Mouse (Mus musculus): Measurements from ENCODE around the gene Pla2g2f. TPM values are rescaled to one million over a fixed set of nuclear protein-coding genes. Genes with fewer than 3 reads are reported as not detected.

The Pla2g2f gene
- total RNA-seq, 1 experiment, result 0.22 TPM

- no peak overlapping the region for H3K9ac ChIP-seq (ENCODE audit: insufficient read depth, low read depth, low read length, poor library complexity, severe bottlenecking)
- H3K4me3 ChIP-seq (ENCODE audit: insufficient read depth in 1 of 2, low read depth in 1 of 2, low read length in 2 of 2, poor library complexity in 1 of 2, severe bottlenecking in 1 of 2), result 0 out of 4 replicates have a peak overlapping the region, but pooled peaks of 1 of the 2 experiments have one; percentile 7
- no peaks in the 10 kb centered on the region for H3K36me3 ChIP-seq (ENCODE audit: control insufficient read depth, insufficient read depth, low read length, poor library complexity, severe bottlenecking)
- in situ Hi-C loops (cut with MboI; ENCODE audit: low sequenced_read_pairs in 2 of 2, unreplicated experiment in 2 of 2), result loop anchor here in 1 of 2 experiments (10.0 kb wide), 1 partner anchor 264 kb away; no protein-coding TSS in a partner anchor
- H3K27ac ChIP-seq (ENCODE audit: insufficient read depth, low read depth, low read length, poor library complexity, severe bottlenecking), result no peak overlapping the region
- TF ChIP-seq MAFK (IDR thresholded peaks at IDR 0.05; ENCODE audit: insufficient read depth, low read depth, low read length) (no peak), HCFC1 (IDR thresholded peaks at IDR 0.05; ENCODE audit: borderline replicate concordance, insufficient read depth, low read length) (no peak), CHD2 (IDR thresholded peaks at IDR 0.05; ENCODE audit: low read depth, low read length) (no peak), ZC3H11A (IDR thresholded peaks at IDR 0.05; ENCODE audit: borderline replicate concordance, low read depth, low read length) (no peak), ZNF384 (IDR thresholded peaks at IDR 0.05; ENCODE audit: low read depth, low read length) (no peak)
- peaks cover 3 to 25% of the 10 kb centered on the region in 2 experiments; a peak in 3 of 4 replicates for H3K4me1 ChIP-seq (ENCODE audit: control insufficient read depth in 2 of 2, insufficient read depth in 2 of 2, low read length in 2 of 2, poor library complexity in 1 of 2)
- no peak for DNase-seq (ENCODE audit: low read depth, low spot score)
- H3K9me3 ChIP-seq (ENCODE audit: control insufficient read depth, insufficient read depth, low read depth, low read length), result no peaks in the 10 kb centered on the region
These were observed 48.8 kb downstream of the Pla2g2f start for GRCm38 (mm10) chr4:138708636-138709035.

GRCm38 (mm10) chr4:138706620-138707019, 50.8 kb downstream of the Pla2g2f start:
- TF ChIP-seq ZNF384 (IDR thresholded peaks at IDR 0.05; ENCODE audit: low read depth, low read length) (no peak), HCFC1 (IDR thresholded peaks at IDR 0.05; ENCODE audit: borderline replicate concordance, insufficient read depth, low read length) (no peak), ZC3H11A (IDR thresholded peaks at IDR 0.05; ENCODE audit: borderline replicate concordance, low read depth, low read length) (no peak)
- Histone ChIP-seq H3K27ac (ENCODE audit: insufficient read depth, low read depth, low read length, poor library complexity, severe bottlenecking) (no peak overlapping the region), H3K36me3 (ENCODE audit: control insufficient read depth, insufficient read depth, low read length, poor library complexity, severe bottlenecking) (no peaks in the 10 kb centered on the region), H3K4me1 (ENCODE audit: control insufficient read depth in 2 of 2, insufficient read depth in 2 of 2, low read length in 2 of 2, poor library complexity in 1 of 2) (peaks cover 3 to 30% of the 10 kb centered on the region in 2 experiments; a peak in 3 of 4 replicates), H3K9ac (ENCODE audit: insufficient read depth, low read depth, low read length, poor library complexity, severe bottlenecking) (peak overlapping the region; percentile 9), H3K9me3 (ENCODE audit: control insufficient read depth, insufficient read depth, low read depth, low read length) (no peaks in the 10 kb centered on the region), H3K4me3 (ENCODE audit: insufficient read depth in 1 of 2, low read depth in 1 of 2, low read length in 2 of 2, poor library complexity in 1 of 2, severe bottlenecking in 1 of 2) (peak overlapping the region; percentile 63 to 78)
- DNase-seq (ENCODE audit: low read depth, low spot score), result no peak
- in situ Hi-C loops (cut with MboI; ENCODE audit: low sequenced_read_pairs in 2 of 2, unreplicated experiment in 2 of 2), result loop anchor here in 1 of 2 experiments (10.0 kb wide), 1 partner anchor 262 kb away; no protein-coding TSS in a partner anchor

DNA sequence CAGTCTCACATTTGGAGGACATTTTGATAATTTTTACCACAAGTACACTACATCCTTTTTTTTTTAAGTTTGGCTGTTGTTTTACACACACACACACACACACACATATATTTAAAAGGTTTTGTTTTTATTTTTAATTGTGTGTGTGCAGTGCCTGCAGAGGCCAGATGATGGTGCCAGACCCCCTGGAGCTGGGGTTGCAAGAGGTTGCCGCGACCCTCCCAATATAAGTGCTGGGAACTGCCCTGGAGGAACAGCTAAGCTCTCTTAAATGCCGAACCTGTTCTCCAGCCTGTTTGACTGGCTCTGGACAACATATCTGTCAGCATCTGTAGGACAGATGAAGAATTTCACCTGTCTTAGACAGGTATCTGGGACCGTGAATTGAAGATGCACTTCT, 53.3 kb downstream of the Pla2g2f start:
- H3K9me3 ChIP-seq (ENCODE audit: control insufficient read depth, insufficient read depth, low read depth, low read length), result no peaks in the 10 kb centered on the region
- in situ Hi-C loops (cut with MboI; ENCODE audit: low sequenced_read_pairs in 2 of 2, unreplicated experiment in 2 of 2), result loop anchor here in 1 of 2 experiments (10.0 kb wide), 1 partner anchor 259 kb away; no protein-coding TSS in a partner anchor
- H3K4me1 ChIP-seq (ENCODE audit: control insufficient read depth in 2 of 2, insufficient read depth in 2 of 2, low read length in 2 of 2, poor library complexity in 1 of 2), result peaks cover 6 to 28% of the 10 kb centered on the region in 2 experiments; a peak in 3 of 4 replicates
- no peak overlapping the region for H3K9ac ChIP-seq (ENCODE audit: insufficient read depth, low read depth, low read length, poor library complexity, severe bottlenecking)
- H3K36me3 ChIP-seq (ENCODE audit: control insufficient read depth, insufficient read depth, low read length, poor library complexity, severe bottlenecking), result no peaks in the 10 kb centered on the region
- DNase-seq (ENCODE audit: low read depth, low spot score), result no peak
- no peak overlapping the region for H3K27ac ChIP-seq (ENCODE audit: insufficient read depth, low read depth, low read length, poor library complexity, severe bottlenecking)
- H3K4me3 ChIP-seq (ENCODE audit: insufficient read depth in 1 of 2, low read depth in 1 of 2, low read length in 2 of 2, poor library complexity in 1 of 2, severe bottlenecking in 1 of 2), result no peak overlapping the region
- TF ChIP-seq CHD2 (IDR thresholded peaks at IDR 0.05; ENCODE audit: low read depth, low read length) (no peak), HCFC1 (IDR thresholded peaks at IDR 0.05; ENCODE audit: borderline replicate concordance, insufficient read depth, low read length) (no peak), MAFK (IDR thresholded peaks at IDR 0.05; ENCODE audit: insufficient read depth, low read depth, low read length) (no peak), ZNF384 (IDR thresholded peaks at IDR 0.05; ENCODE audit: low read depth, low read length) (no peak), ZC3H11A (IDR thresholded peaks at IDR 0.05; ENCODE audit: borderline replicate concordance, low read depth, low read length) (no peak)

GRCm38 (mm10) chr4:138703591-138703990, 53.8 kb downstream of the Pla2g2f start:
- H3K4me1 ChIP-seq (ENCODE audit: control insufficient read depth in 2 of 2, insufficient read depth in 2 of 2, low read length in 2 of 2, poor library complexity in 1 of 2), result peaks cover 6 to 28% of the 10 kb centered on the region in 2 experiments; a peak in 3 of 4 replicates
- H3K27ac ChIP-seq (ENCODE audit: insufficient read depth, low read depth, low read length, poor library complexity, severe bottlenecking), result no peak overlapping the region
- no peak for TF ChIP-seq ZC3H11A (IDR thresholded peaks at IDR 0.05; ENCODE audit: borderline replicate concordance, low read depth, low read length)
- TF ChIP-seq ZNF384 (IDR thresholded peaks at IDR 0.05; ENCODE audit: low read depth, low read length), result no peak
- no peak for TF ChIP-seq HCFC1 (IDR thresholded peaks at IDR 0.05; ENCODE audit: borderline replicate concordance, insufficient read depth, low read length)
- TF ChIP-seq MAFK (IDR thresholded peaks at IDR 0.05; ENCODE audit: insufficient read depth, low read depth, low read length), result no peak
- no peak overlapping the region for H3K9ac ChIP-seq (ENCODE audit: insufficient read depth, low read depth, low read length, poor library complexity, severe bottlenecking)
- no peak for DNase-seq (ENCODE audit: low read depth, low spot score)
- no peaks in the 10 kb centered on the region for H3K36me3 ChIP-seq (ENCODE audit: control insufficient read depth, insufficient read depth, low read length, poor library complexity, severe bottlenecking)
- in situ Hi-C loops (cut with MboI; ENCODE audit: low sequenced_read_pairs in 2 of 2, unreplicated experiment in 2 of 2), result loop anchor here in 1 of 2 experiments (10.0 kb wide), 1 partner anchor 259 kb away; no protein-coding TSS in a partner anchor
- H3K9me3 ChIP-seq (ENCODE audit: control insufficient read depth, insufficient read depth, low read depth, low read length), result no peaks in the 10 kb centered on the region
- no peak overlapping the region for H3K4me3 ChIP-seq (ENCODE audit: insufficient read depth in 1 of 2, low read depth in 1 of 2, low read length in 2 of 2, poor library complexity in 1 of 2, severe bottlenecking in 1 of 2)
